Mouse (Mus musculus): ENCODE measurements around the gene Tlr9.

- TF ChIP-seq GATA1 (IDR thresholded peaks at IDR 0.05; ENCODE audit: borderline replicate concordance, low read length), result no peak
- TF ChIP-seq CTCF (IDR thresholded peaks at IDR 0.05; ENCODE audit: low read depth, low read length), result no peak
- no peak for TF ChIP-seq TAL1 (conservative IDR thresholded peaks at IDR 0.05; ENCODE audit: low read depth, low read length)
- no peak for TF ChIP-seq POLR2AphosphoS5 (IDR thresholded peaks at IDR 0.05; ENCODE audit: insufficient replicate concordance, low read depth, low read length)
These were observed 5.5 kb downstream of the Tlr9 start for GRCm38 (mm10) chr9:106227790-106228429.
